Comparison of ENCODE assay signal across 17 mouse cellular contexts in genomic region chr5:142622134-142622533, GRCm38 (mm10). TPM values are rescaled to one million over a fixed set of nuclear protein-coding genes. Genes with fewer than 3 reads are reported as not detected.
"Had no signal": no experiment of that assay in that cellular context is flagged by ENCODE, and none has a peak within 500 bp of the region (broad histone marks: within the 10 kb centered on the region; RNA-seq: fewer than 3 reads in every experiment).

No protein-coding gene starts in this region.

- H3K27ac ChIP-seq: layer of hippocampus, adult 2 months; limb, embryonic 12.5 days; limb, embryonic 15.5 days; liver, embryonic 12.5 days; liver, embryonic 15.5 days had no signal

- H3K4me1 ChIP-seq: limb, embryonic 12.5 days; limb, embryonic 15.5 days; liver, embryonic 12.5 days; liver, embryonic 15.5 days had no signal

- DNase-seq: kidney, postnatal 14 days; kidney, postnatal 4 days; layer of hippocampus, adult 9-11 months; left cerebral cortex, postnatal 4 days; lung, adult 2 months; lung, postnatal 14 days; lung, postnatal 4 days; midbrain, embryonic 14.5 days; thymus, postnatal 25 days had no signal

- ATAC-seq: liver, embryonic 12.5 days had no signal

- H3K9me3 ChIP-seq: limb, embryonic 12.5 days; limb, embryonic 15.5 days; liver, embryonic 12.5 days; liver, embryonic 15.5 days had no signal

- H3K4me3 ChIP-seq: layer of hippocampus, adult 2 months; limb, embryonic 12.5 days; limb, embryonic 15.5 days; liver, embryonic 12.5 days; liver, embryonic 15.5 days had no signal

- H3K4me2 ChIP-seq: limb, embryonic 12.5 days; limb, embryonic 15.5 days; liver, embryonic 12.5 days; liver, embryonic 15.5 days; midbrain, embryonic 11.5 days had no signal

- H3K27me3 ChIP-seq: limb, embryonic 12.5 days; limb, embryonic 15.5 days had no signal

- H3K36me3 ChIP-seq: limb, embryonic 12.5 days; limb, embryonic 15.5 days; liver, embryonic 12.5 days; liver, embryonic 15.5 days had no signal

- H3K9ac ChIP-seq: limb, embryonic 12.5 days; limb, embryonic 15.5 days; liver, embryonic 12.5 days; liver, embryonic 15.5 days had no signal

RNA-seq across cellular contexts. Expression of gene Mmd2, which starts 13.5 kb away (rescaled TPM):
- total RNA-seq: megakaryocyte progenitor cell, adult 5-6 weeks; megakaryocyte-erythroid progenitor cell, adult 5-6 weeks had no signal
